Mouse (Mus musculus): ENCODE results near the gene Rab25.
A peak's percentile ranks its signal among the peaks of the same experiment; 100 is the strongest.

The Rab25 gene

GRCm38 (mm10) chr3:88523027-88523426, 25.1 kb downstream of the Rab25 start:
- no peak for DNase-seq

- peak; percentile 50 to 53 for DNase-seq
These were observed 26.2 kb downstream of the Rab25 start for GRCm38 (mm10) chr3:88521803-88522331.

GRCm38 (mm10) chr3:88521156-88521555, 26.9 kb downstream of the Rab25 start:
- DNase-seq: no peak

- no peak for DNase-seq
These were observed 28.0 kb downstream of the Rab25 start for GRCm38 (mm10) chr3:88520078-88520477.

GRCm38 (mm10) chr3:88518411-88518810, 29.7 kb downstream of the Rab25 start:
- DNase-seq: no peak

- DNase-seq: no peak
These were observed 31.7 kb downstream of the Rab25 start for GRCm38 (mm10) chr3:88516407-88516806.

- no peak for DNase-seq
These were observed 33.1 kb downstream of the Rab25 start for GRCm38 (mm10) chr3:88515095-88515386.

- DNase-seq: no peak
These were observed 33.6 kb downstream of the Rab25 start for GRCm38 (mm10) chr3:88514231-88515094.

GRCm38 (mm10) chr3:88513546-88514115, 34.5 kb downstream of the Rab25 start:
- DNase-seq: no peak

- no peak for DNase-seq
These were observed 35.1 kb downstream of the Rab25 start for GRCm38 (mm10) chr3:88512896-88513545.

- no peak for DNase-seq
These were observed 35.8 kb downstream of the Rab25 start for GRCm38 (mm10) chr3:88512141-88512895.

- no peak for DNase-seq
These were observed 36.5 kb downstream of the Rab25 start for GRCm38 (mm10) chr3:88511559-88511958.

- DNase-seq: no peak
These were observed 37.4 kb downstream of the Rab25 start for GRCm38 (mm10) chr3:88510421-88511289.

- DNase-seq: peak; percentile 89 to 96
These were observed 38.2 kb downstream of the Rab25 start, which contains the start of gene Lmna for GRCm38 (mm10) chr3:88509692-88510420. Gene Lmna, minus strand, starts transcription at chr3:88509956.

GRCm38 (mm10) chr3:88509250-88509649, 38.9 kb downstream of the Rab25 start:
- DNase-seq: no peak

- no peak for DNase-seq
These were observed 42.3 kb downstream of the Rab25 start for GRCm38 (mm10) chr3:88505765-88506164.

GRCm38 (mm10) chr3:88505081-88505480, 43.0 kb downstream of the Rab25 start:
- DNase-seq: no peak

- no peak for DNase-seq
These were observed 44.0 kb downstream of the Rab25 start for GRCm38 (mm10) chr3:88503881-88504746.

GRCm38 (mm10) chr3:88503505-88503863, 44.6 kb downstream of the Rab25 start:
- DNase-seq: no peak
